Mouse (Mus musculus) thymus, adult 18-20 months (tissue): ENCODE data around the gene Igsf8.
"Not testable (repeated sequence)": the region's sequence is repeated elsewhere in the genome, so short reads cannot be mapped to it uniquely, and the experiment has no call there.

ENCODE experiments used
- DNase-seq, 2 experiments: peaks; one replicate each; pipeline ENCODE4 v3.0.0; 2022; ENCODE audit warnings: mixed read lengths in 2 of 2

The Igsf8 gene

GRCm38 (mm10) chr1:172261477-172262078 is at the start of gene Igsf8:
Gene Igsf8, plus strand, starts transcription at chr1:172261641.
- DNase-seq = no peak

DNA sequence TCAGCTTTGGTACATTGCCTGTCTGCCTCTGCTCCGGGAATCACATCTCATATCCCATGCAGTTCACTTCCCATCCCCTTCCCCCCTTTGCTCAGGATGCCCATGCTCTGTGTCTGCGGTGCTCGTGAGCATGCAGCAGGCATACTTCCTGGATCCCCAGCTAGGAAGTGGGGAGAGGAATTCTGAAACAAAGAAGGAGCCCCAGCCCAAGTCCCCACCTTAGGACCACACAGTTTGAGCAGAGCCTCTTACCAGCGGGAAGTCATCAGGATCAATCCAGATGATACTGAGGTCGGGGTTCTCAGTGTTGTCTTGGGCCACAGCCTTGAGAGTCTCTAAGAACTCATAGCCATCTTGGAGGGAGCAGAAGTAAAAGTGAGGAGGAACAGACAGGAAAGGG is 48.7 kb upstream of the Igsf8 start:
- DNase-seq = no peak

DNA sequence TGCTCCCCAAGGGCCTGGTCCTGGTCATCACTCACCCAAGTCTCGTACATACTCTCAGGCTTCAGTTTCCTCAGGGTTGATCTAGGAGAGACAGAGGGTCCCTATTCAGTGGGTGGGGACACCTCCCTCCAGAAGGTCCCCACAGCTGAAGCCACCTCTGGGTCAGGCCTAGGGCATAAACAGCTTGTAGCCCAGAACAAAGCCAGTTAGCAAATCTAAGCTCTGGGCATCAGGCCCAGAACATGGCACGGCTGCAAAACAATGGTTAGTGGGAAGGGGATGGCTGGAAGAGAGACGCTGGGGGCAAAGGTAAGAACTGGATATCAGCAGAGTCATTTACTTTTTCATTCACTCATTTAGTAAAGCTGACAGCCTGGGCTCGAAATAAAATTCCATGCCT is 47.7 kb upstream of the Igsf8 start:
- DNase-seq = no peak

DNA sequence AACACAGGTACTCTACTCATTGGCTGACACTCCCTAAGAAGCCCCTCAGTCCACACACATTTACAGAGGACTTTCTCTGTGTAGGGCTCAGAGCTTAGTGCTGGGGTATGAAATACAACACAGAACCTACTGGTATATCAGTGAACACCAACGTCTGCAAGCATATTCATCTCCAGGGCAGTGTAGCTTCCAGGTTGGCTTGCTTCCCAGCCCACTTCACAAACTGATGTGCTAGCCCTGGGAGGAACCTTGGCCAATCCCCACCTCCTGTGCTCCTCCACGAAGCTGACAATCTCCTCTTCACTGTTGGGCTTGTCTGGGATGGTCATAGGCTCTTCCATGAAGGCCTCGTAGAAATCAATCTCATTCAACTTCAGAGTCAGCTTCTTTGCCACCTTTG is 46.7 kb upstream of the Igsf8 start:
- no peak for DNase-seq

DNA sequence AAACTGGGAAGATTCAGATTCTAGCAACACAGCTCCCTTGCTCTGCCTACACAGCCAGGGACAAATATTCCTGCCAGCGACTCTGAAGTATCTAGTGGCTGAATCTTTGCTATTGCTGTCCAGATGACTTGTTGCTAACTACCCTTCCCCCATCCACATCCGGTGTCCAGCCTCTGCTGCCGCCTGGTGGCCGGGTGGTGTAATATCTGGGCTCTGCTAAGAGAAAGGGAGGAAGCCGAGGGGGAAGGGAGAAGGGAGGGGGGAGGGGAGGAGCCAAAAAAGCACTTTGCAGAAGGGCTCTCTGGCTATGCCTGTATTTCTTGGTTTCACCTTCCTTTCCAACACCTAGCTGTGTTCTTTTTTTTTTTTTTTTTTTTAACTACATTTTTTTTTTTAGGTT is 44.3 kb upstream of the Igsf8 start:
- DNase-seq = peak; percentile 83 to 87

DNA sequence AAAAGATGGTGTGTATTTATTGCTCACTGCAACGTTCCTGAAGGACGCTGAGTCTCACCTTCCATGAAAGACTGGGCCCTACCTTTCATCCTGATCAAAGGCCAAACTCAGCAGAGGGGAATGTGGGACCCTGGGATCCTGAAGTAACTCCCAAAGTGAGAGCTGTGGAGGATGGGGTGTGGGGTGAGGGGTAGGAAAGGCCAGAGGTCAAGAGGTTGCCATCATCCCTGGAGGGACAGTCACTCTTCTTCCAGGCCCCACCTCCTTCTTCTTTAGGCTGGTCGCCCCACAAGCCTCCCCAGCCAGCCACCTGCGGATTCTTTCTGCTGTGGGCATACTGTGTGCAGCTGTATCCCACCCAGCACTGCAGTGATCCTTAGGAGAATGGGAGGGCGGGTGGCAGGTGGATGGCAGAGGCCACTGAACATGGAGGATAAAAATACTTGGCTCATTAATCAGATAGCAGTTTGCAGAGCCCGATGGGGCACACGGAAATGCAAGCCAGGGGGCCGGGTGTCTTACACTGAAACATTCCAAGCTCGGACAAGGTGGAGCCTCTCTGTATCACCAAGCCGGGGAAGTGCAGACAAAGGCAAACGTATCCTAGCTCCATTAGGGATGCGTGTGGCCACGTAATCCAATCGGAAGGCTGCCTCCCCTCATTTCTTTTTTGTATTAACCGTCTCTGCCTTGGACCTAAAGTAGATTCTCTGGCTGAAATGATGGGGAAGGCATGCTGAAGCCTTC is 43.1 kb upstream of the Igsf8 start:
- no peak for DNase-seq

DNA sequence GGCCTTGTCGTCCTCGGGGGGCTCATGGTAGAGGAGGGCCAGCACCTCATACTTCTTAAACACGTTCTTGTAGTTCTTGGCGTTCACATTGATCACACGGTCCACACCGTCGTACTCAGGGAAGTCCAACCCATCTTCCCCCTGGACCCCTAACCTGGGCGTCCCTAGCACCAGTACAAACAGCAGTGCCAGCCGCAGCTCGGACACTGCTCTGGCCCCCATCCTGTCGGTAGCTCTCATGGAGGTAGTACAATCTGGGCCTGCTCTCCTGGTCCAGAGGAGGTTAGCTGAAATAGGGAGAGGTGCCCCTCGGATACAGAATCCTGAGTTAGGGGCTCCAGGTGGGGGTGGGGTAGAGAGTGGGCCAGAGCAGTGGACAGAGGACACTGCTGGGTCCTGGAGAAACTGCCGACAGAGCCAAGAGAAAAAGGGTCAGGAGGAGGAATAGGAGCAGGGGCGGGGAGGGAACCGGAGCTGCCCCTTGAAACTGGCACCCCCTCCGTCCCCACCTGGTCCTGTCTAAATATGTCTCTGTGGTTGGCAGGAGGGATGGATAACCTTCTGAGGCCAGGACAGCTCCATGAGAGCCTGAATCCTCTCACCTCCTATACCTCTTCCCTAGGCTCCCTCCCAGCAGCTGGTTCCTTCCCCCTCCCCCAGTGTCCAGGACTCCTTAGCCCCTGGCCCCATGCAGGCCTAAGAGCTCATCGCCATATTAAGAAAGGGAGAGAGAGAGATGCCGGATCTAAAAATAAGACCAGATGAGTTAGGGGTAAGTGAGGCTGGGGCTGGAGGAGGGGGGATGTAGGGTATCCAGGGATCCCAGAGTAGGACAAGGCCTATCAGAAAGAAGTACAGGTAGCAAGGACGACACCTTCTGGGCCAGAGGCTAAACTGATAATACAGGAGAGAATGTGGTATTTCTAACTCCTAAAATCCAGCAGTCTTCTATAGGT is 41.7 kb upstream of the Igsf8 start, which contains the start of gene Casq1:
Gene Casq1, minus strand, starts transcription at position 418 of the 956 bp plus-strand sequence.
- no peak for DNase-seq

GRCm38 (mm10) chr1:172220414-172220813 is 41.0 kb upstream of the Igsf8 start:
- DNase-seq = no peak

DNA sequence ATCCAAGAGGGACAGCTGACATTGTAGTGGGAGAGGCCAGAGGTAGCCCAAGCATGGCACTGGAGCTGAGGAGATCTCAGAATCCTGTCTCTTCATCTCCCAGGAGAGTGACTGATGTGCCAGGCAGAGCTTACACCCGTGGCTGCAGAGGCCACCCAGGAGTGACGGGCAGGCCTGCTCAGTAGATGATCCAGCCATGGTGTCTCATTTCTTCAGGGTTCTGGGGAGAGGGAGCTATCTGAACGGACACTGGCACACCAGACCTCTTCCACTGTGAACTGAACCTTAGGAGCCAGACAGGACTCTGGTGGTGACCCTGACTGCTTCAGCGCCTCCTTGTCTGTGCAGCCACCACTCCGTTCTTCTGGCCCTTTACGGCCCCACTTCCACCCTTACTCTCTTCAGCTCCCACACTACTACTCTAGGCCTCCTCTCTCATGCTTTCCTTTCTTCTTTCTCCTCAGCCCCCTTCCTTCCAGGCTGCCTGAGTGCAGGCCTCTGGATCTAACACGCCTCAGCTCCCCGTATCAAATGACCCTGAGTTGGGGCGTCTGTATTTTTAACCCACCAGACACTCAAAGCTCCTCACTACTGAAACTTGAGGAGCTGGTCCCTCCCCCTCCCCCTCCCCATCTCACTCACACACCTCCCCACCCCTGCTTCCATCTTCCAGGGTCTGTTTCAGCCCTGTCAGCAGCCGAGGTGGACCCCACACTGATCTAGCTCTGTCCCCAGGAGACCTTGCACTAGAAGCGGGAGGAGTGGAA is 40.0 kb upstream of the Igsf8 start:
- DNase-seq = no peak

DNA sequence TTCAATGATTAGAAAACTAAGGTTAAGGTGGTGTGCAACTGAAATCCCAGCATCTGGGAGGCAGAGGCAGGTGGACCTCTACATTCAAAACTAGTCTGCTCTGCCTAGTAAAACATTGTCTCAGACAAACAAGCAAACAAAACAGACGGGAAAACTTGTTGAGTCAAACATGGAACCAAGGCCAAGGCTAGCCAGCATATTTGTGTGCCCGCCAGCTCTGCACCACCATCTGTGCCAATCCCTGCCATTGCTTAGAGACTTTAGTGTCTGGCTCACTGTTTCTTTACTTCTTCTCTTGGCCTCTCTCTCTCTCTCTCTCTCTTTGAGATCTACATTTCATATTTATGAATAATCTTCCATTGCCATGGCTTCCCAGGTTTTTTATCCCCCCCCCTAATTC is 33.2 kb upstream of the Igsf8 start:
- DNase-seq = no peak

DNA sequence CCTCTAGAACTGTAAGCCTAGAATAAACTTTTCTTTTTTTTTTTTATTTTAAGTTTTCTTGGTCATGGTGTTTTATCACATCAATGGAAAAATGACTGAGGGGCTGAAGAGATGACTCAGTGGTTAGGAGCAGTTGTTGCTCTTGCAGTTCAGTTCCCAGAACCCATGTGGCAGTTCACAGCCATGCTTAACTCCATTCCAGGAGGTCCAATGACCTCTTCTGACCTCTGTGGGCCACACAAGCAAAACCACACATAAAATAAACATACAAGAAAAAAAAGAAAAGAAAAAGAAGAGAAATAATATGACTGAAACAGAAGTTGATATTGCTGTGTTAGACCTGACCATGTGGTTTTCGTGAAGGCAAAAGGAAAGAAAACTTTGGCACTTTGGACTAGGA is 32.2 kb upstream of the Igsf8 start:
- no peak for DNase-seq

- no peak for DNase-seq
These were observed 20.3 kb upstream of the Igsf8 start for GRCm38 (mm10) chr1:172240945-172241708.

DNA sequence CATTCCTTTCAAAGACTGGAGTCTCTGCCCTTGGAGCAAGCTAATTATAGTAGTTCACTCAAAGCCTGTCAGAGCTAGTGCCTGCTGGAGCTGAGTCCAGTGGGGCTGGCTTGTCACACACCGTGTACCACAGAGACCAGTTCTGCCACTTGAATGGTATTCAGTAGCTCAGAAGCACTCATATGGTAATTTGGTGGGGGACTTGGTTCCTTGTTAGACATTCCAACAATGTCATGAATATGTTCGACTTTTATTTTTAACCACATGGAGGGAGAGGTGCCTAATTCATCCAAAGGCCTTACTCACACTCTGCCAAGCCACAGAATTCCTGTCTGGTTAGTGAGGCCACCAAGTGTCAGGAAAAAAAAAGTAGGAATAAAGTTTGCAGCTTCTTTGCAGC is 19.0 kb upstream of the Igsf8 start:
- no peak for DNase-seq

DNA sequence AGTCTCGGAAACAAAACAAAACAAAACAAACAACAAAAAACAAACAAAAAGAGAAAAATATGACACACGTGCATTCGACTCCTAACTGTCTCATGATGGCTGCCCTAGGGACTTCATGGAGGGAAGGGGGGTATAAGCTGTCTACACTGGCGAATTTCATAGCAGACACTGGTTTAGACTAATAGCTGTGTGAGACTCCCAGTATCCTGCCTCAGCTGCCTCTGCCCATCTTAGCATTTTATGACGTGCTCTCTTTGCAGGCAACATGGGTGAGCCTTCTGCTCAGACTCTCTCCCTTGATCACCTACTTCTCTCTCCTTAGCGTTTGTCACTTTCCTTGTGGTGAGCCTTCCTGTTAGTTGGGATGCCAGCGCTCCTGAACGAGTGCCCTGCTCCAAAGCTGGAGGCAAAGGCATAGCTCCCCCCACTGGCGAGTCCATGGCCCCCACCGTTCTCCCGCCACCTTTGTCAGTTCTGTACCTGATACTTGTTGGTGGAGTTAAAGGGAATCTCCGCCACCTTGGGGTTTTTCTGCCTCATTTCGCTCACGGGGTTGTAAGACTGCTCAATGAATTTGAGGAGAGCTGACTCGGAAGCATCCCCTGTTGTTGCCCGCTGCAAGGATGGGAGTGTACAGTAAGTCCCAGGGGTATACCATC is 17.8 kb upstream of the Igsf8 start:
- no peak for DNase-seq

DNA sequence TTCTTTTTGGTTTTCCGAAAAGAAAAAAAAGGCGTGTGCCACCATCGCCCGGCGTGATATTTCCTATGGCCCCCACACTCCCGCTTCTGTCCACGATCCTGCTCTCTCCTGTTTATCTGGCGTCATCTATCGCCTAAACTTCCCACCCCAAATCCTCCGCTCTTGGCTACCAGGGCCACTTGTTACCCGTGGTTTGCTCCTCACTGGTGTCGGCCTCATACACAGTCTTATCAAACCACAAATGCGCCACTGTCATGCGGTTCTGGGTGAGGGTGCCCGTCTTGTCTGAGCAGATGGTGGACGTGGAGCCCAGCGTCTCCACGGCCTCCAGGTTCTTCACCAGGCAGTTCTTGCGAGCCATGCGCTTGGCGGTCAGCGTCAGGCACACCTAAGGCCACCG is 16.8 kb upstream of the Igsf8 start:
- DNase-seq = not testable (repeated sequence)

GRCm38 (mm10) chr1:172247216-172247615 is 14.2 kb upstream of the Igsf8 start:
- no peak for DNase-seq

DNA sequence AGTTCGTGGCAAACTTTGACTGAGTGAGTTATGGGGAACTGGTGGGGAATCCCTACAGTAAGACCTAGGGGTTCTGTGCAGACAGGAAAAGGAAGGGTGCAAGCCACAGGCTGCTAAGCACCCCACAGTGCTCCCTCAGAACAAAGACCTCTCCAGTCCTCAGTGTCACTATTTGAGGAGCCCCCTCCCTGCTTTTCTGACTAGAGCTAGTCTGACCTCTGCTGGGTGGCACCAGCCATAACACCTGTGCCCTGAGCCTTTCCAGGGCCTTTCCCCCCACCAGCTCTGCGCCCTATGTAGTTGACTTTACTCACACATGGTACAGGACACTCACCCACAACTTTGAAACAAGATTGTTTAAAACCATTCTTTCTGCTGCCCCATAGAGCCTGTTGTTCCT is 13.8 kb upstream of the Igsf8 start:
- peak; percentile 17 to 21 for DNase-seq

GRCm38 (mm10) chr1:172258314-172258713 is 3.1 kb upstream of the Igsf8 start, which contains the start of gene Atp1a4:
Gene Atp1a4, minus strand, starts transcription at chr1:172258414.
- DNase-seq = no peak

GRCm38 (mm10) chr1:172271208-172271607 is 9.8 kb downstream of the Igsf8 start:
- DNase-seq = no peak

- no peak for DNase-seq
These were observed 10.3 kb downstream of the Igsf8 start for GRCm38 (mm10) chr1:172271765-172272164.

DNA sequence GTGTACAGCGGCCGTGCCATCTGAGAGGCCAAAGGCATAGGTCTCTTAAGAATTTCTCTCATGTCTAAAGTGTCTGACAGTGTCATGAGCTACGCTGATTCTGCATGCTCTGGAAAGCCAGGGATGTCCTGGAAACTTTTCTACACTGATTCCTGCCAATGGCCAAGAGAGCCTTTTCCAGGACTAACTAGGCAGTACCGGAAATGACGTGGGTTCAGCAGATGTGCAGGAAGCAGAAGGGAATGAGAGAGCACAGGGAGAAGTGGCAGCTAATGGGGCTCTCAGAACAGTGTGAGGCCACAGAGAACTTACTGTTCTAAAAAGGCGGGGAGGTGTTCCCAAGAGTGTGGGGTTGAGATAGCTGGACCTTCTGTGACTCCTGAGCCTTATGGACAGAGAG is 11.9 kb downstream of the Igsf8 start:
- no peak for DNase-seq
